Mouse (Mus musculus) T-helper 1 cell (primary cell): Measurements from ENCODE around the gene Gm10577.

Source experiments
- in situ Hi-C: fragments of 300-600 bp; cut with MboI, MseI; formaldehyde crosslinking; loops from one replicate; pipeline ENCODE4 v1.15.1; 2025; ENCODE audit warnings: high pct_unique_total_duplicates

The Gm10577 gene

DNA sequence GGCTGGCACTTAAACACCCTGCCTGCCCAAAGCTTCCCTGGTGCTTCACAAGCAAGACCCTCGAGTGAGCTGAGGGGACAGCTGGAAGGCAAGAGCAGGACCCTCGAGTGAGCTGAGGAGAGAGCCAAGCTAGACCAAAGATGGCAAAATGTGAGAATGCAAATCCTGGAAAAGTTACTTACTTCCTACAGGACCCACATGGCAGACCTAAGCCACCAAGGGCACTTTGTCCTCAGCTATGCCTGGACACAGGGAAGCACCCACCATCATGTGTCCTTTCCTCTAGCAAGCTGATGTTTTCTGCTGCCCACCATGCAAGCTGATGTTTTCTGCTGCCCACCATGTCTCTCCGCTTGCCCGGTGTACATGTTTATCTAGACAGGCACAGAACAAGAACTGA, at the start of gene Gm10577:
Gene Gm10577, minus strand, starts transcription at position 101 of the 400 bp plus-strand sequence.
- in situ Hi-C loops = no loop called here

DNA sequence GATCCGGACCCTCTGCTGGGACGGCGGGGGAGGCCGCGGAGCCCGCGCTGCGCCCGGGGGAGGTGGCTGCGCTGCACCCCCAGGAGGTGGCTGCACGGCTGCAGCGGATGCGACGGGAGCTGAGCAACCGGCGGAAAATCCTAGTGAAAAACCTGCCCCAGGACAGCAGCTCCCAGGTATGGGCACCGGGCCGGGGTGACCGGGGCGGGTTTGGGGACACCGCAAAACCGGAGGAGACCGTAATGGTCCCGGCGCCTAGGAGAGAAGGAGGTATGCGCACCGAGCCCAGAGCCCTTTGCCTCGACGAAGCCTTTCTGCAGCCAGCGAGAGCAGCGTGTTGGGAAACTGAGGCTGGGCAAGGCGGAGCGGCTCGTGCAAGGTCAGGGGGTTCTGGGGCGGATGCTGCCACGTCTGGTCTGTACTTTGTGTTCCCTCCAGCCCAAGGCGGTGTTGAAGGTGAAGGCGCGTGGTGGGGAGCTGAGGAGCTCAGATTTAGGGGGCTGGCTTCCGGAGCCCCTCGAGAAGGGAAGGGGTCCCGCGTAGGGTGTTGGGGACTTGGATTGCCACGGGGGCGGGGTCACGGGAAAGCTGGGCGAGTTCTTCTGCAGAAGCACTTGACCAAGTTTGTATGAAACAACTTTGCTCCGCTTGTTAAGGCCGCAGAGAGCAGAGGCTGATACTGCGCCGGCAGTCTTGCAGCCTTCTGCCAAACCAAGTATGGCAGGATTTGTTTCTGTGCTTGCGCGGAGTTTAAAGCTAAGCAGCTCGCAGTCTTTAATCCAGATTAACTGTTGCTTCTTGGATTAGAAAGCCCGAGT, 48.9 kb upstream of the Gm10577 start:
- in situ Hi-C loops = no loop called here

DNA sequence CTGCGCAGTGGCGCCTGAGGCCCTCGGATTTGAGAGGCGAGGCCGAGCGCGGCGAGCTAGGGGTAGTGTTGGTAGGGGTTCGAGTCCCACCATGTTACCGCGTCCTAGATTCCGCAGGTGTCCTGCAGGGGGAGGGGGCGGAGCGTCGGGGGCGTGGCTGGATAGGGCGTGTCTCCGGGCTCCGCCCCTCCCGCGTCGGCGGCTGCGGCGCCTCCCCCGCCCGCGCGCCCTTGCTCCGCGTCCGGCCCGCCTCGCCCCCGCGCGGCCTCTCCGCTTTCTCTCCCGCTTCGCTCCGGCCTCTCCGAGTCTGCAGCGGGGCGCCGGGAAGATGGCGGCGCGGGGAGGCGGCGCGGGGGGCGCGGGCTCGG, 48.3 kb upstream of the Gm10577 start, which contains the start of gene Raver2:
Gene Raver2, plus strand, starts transcription at position 198 of the 368 bp plus-strand sequence.
- in situ Hi-C loops = no loop called here

DNA sequence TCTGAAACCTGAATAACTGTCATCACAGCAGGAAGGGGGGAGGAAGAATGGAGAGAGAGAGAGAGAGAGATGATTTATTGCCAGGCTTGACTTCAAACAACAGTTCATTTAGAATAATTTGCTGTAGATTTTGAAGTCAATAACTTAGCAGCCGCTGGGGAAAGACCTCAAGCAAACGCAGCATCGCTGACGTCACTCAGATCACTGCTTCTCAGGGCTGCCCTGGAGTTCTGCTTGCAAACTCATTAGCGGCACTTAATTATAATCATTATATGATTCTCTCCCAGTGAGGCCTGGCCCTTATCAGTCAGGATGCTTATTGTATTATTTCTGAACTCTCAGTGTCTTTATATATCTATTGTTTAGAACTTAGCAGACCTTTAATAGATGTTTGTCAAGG, 45.9 kb upstream of the Gm10577 start:
- in situ Hi-C loops = no loop called here

DNA sequence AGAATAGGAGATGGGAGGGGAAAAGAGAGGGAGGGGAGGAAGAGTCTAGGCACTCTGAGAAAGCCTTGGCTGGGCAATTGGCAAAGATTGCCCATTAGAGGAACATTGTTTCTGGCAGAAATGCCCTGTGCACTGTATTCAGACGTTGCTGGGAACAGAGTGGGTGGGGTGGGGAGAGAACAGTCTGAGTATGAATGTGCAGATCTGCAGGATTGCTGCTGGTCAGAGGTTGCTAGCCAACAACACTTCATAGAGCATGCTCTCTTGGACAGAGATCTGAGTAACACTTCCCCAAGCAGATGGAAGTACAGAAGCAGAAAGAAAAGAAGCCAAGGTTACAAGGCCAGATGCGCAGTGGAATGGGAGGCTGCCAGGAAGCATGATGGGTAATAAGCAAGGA, 41.6 kb upstream of the Gm10577 start:
- in situ Hi-C loops = no loop called here

DNA sequence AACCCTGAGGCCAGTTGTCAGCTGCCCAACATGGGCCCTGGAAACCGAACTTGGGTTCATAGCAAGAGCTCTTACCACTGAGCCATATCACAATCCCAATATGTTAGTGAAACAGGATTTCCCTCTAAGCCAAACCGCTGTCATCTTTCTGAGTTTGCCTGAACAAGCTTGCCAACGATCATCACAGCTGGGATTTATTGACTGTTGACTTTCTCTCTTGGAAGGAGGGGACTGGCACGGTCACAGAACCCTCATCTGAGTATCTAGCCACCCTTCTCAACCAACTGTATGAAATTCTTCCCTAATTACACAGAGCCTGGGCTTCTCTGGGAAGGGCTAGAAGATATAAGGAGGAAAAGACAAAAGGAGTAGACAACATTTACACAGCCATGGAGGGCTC, 26.1 kb upstream of the Gm10577 start:
- in situ Hi-C loops = no loop called here

DNA sequence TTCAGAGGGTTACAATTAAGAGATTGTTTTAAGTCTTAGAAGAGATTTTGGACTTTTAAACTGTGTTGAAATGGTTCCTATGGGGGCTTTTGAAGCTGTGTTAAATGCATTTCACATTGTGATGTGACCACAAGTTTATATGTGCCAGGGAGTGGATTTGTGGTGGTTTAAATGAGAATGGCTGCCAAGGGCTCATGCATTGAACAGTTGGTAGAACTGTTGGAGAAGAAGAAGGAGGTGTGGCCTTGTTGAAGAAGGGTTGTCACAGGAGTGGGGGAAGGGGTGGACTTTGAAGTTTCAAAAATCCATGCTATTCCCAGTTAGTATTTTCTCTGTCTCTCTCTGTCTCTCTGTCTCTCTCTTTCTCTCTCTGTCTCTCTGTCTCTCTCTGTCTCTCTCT, 23.7 kb upstream of the Gm10577 start:
- in situ Hi-C loops = no loop called here

DNA sequence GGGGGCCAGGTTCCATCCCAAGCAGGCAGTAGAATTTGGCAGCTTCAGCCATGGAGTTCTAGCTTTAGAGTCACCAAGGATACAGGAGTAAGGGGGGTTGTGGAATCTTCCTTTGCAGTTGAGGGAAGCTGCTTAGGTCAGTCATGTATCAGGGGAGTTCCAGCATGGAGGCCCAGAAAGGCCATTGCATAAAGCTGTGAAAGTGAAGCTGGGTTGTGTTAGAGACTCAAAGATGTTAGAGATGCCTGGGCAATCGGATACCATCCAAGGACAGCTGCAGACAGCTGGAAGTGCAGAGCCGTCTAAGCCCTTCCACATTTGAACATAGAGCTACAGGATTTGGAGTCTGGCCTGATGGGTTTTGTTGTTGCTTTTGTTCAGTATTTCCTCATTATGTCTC, 23.2 kb upstream of the Gm10577 start:
- in situ Hi-C loops = no loop called here

DNA sequence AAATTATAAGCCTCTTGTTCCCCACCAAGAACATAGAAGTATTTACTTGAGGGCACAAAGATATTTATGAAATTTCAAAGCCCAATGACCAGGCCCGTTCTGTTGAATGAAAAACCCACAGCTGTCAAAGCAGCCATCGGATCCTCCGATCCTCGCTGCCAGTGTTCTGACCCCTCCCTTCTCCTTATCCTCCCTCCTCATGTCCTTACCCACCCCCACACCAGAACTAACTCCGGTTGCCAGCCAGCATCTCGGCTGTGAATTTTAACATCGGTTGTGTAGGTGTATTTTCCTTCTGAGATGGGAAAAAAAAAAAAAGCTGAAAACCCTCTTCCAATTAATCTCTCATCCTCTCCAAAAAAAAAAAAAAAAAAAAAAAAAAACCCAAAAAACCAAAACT, 16.7 kb upstream of the Gm10577 start:
- in situ Hi-C loops = no loop called here

DNA sequence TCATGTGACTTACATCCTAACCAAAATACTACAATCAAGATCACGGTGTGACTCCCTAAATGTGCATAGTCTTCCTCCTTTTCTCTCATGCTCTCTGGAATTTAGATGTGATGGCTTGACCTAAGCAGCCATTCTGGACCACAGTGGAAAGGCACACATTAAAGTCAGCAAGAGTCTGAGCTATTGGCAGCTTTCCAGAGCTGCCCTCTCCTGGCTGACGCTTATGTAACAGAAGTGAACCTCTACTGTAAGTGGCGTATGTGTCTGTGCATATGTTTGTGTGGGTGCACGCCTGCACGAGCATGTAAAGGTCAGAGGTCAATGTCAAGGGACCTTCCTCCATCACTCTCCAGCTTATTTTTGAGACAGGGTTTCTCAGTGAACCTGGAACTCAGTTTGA, 14.6 kb upstream of the Gm10577 start:
- in situ Hi-C loops = no loop called here

DNA sequence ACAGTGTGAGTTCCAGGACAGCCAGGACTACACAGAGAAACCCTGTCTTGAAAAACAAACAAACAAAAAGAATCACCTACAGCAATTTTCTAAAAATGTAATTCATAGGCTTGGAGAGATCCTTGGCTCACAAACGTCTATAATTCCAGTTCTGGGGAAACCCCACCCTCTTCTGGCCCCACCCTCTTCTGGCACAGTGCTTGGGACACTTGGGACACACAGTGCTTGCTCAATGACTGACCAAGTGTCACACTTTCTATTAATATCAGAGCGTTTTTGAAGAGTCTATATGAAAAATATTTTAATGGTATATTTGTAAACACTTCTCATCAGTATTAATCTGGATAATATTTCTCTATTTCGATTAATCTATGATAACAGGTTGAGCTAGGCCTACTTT, 12.6 kb upstream of the Gm10577 start:
- in situ Hi-C loops = no loop called here

DNA sequence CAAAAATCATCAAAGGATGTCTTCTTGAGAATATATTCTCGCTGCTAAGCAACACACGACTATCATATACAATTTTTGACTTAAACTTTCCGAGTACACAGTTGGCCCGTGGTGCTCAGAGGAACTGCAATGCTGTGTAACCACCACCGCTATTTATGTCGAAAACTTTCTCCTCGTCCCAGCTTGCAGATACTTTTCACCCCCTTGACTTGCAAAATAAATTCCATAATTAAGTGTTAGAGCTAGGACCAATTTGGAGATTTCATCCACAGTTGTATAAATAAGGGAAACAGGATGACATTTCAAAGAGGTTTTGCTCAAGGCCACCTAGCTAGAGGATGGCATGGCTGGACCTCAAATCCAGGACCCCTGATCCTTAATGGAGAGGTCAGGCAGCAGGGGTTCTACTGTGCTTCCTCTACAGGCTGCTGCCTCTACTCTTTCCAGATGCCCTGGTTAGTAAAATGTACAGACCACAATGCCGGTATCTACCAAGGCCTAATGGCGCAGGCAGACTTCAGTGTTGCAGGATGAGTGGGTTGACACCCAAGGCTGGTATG, 7.4 kb upstream of the Gm10577 start:
- in situ Hi-C loops = no loop called here

DNA sequence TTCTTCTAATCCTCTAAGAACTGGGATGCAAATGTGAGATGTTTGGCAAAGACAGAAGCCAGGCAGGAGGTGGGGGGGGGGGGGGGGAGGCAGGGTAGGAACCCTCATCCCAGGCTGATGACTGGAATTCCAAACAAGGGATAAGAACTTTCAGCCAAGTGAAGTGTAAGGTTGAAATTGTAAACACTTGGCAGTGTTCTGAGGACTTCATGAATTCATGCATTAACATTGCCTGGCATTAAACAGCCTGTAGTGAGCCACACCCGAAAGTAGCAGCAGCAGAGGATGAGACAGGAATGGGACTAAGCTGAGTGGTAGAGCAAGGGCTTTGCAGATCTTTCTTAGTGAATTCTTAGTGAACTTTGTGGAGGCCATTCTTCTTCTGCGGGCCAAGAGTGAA, 6.5 kb upstream of the Gm10577 start:
- in situ Hi-C loops = no loop called here

DNA sequence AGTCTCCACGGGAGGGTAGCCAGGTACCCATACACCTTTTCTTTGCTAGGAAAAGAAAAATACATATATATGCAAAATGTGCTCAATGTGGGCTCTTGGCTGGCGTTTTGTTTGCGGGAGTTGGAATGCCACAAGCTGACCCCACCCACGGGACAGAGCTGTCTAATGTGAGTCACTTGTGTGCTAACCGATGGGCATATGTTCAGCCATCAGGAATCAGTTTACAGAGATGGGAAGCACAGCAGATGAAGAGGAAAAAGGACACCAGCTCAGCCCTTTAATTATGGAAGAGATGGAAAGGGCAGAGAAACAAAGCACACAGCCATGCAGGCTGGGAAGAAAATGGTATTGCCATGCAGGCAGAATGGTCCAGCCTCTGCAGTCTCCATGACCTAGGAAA, 6.1 kb upstream of the Gm10577 start:
- in situ Hi-C loops = no loop called here

DNA sequence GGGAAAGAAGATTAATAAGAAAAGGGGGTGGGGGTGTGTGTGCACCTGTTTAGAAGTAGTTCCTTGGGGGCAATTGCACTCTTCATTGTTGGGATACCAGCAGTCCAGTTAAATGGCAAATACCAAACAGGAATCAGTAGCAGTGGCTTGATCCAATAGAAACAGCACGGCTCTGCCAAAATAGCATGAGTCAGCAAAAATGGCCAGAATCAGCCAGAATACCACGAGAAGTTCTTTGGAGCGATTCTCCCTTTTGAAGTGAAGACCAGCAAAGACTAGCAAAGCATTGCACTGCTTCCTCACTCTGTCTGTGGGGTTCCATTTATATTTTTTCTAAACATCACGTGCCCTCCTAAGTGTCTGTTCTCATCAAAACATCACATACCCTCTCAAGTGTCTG, 2.7 kb downstream of the Gm10577 start:
- in situ Hi-C loops = no loop called here

DNA sequence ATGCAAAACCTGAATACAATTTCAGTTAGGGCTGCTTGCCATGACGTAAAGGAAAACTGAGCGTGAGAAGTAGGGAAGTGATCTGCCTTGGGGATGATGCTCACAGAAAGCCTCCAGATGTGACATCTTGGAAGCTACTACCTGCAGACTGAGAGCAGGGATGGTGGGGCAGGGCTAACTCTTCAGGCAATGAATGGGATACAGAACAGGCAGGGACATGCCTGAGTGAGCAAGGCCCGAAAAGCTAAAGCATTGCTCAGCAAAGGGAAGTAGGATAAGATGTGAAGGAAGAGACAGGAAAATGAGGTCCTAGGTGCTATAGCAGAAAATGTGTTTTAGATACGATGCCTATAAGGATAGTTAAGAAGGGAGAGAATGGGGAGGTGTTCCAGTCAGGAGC, 11.4 kb downstream of the Gm10577 start:
- in situ Hi-C loops = no loop called here

DNA sequence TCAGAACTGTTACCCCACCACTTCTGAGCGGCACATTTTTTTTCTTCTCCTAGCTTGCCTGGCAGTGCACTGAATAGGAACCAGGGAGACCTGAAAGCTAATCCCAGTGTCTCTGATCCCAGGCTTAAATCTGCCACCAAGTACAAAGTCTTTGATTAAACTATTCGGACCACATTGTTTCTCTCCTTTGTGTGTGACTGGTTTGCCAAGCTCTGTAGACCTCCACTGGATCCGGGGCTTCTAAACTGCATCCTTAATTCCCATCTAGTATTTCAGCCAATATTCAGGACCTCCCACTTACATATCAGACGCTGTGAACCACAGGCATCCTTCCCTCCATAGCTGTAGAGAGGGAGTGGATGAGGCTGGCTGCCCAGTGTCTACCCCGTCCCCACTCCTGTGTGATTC, 12.1 kb downstream of the Gm10577 start:
- in situ Hi-C loops = no loop called here

DNA sequence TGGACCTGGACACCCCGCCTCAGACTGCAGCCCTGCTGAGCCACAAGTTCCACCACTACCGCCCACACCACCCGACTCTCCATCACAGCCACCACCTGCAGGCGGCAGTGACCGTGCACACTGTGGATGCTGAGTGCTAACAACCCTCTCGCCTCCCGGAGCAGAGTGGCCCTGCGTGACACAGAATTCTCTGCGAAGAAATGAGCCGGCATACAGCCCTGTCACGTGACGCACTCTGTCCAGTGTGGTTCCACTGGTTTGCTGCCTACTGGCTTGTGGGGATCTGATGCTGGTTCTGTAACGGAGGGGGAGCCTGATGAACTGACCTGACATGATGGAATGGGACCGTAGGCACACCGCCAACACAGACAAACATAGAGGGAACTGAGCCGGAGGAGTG, 17.5 kb downstream of the Gm10577 start:
- in situ Hi-C loops = no loop called here

DNA sequence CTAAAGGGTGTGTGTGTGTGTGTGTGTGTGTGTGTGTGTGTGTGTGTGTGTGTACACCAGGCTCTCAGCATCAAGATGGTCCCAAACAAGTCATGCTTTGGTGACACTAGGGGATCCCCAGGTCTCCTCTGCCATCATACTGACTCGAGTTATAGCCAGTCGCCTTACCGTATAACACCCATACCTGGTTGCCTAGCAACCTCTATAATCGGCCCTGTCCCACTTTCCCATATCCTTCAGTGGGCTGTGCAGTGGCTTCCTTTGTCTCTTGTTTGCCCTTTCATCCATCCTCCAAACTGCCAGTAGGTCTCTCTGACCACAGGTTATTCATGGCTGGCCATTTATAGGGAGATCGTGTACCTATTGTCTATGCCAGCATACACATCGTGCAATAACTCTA, 19.4 kb downstream of the Gm10577 start:
- in situ Hi-C loops = no loop called here

DNA sequence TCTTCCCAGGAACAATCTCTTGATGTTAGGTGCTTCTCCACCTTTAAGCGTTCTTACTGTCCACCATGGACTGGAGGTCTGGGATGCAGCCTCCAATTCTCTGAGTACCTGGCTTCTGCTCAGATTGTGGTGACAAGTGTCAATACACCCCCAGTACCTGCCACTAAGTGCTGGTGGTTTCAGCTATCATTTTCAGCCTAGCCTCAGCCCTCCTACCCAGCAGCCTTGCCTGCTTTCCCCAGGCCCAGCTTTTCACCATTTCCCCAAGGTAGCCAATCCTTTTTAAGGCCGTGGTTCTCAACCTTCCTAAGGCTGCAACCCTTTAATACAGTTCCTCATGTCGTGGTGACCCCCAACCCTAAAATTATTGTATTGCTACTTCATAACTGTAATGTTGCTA, 19.9 kb downstream of the Gm10577 start:
- in situ Hi-C loops = no loop called here

DNA sequence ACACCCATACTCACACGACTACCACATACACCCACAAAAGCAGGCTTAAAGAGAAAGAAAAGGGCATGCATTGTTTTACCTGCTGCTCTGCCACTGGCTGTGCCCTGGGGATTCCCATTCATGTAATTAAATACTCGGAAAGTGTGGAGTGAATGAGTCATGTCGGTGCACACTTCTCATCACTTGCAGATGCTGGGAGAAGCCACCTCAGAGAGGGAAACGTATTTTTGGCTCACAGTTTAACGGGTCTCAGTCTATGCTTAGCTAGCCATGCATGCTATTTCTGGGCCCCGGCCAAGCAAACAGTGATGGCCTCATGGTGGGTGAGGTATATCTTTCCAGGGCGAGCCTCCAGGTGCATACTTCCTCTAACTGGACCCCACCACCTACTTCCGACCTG, 21.6 kb downstream of the Gm10577 start:
- in situ Hi-C loops = loop anchor here (5.0 kb wide), 2 partner anchors 148 to 323 kb away; no protein-coding TSS in a partner anchor

DNA sequence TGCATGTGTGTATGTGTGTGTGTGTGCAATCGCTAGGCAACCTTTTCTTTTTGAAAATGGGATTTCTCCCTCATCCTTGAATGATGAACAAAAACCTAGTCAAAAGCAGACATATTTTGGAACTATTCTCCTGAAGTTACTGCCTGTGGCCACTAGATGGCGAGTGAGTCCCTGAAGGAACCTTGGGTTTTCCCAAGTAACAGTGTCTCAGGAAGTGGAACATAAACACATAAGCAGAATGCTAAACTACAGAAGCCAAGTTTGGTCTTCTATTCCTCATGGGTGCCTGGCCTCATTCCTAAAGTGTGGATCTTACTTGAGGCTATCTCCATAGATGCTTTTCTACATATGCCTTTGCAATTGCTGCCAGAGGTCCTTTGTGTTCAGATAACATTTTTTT, 22.4 kb downstream of the Gm10577 start:
- in situ Hi-C loops = loop anchor here (5.0 kb wide), 2 partner anchors 149 to 324 kb away; no protein-coding TSS in a partner anchor

DNA sequence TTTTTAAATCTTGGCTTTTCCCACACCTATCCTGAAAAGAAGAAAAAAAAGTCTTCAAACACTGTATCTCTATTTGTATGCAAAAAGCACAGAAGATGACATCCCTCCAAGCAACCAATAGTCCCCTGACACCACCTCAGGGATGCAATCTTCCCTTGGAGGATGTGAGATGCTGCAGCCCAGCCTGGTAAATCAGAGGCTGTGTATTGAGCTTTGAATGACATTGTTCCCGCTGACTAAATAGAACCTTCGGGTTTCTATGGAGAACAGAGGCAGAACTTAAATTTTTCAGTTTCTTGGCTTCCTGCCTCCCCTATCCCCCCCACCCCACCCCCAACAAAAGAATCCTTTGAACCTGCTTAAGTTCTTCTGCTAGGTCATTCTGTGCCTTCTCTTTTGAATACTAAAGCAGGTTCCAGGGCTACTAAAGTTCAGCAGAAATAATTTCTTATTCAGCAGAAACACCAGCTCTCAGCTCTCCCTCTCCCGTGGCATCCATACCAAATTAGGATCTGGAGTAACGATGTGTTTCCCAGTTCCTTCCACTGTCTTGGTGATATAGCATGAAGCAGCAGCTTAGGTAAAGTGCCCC, 24.3 kb downstream of the Gm10577 start:
- in situ Hi-C loops = loop anchor here (5.0 kb wide), 2 partner anchors 151 to 326 kb away; no protein-coding TSS in a partner anchor
